Mouse (Mus musculus): ENCODE data around the gene Mbd5. TPM values are rescaled to one million over a fixed set of nuclear protein-coding genes. Genes with fewer than 3 reads are reported as not detected.

Gene Mbd5
- polyA plus RNA-seq, 1 experiment, result 3.4 TPM

DNA sequence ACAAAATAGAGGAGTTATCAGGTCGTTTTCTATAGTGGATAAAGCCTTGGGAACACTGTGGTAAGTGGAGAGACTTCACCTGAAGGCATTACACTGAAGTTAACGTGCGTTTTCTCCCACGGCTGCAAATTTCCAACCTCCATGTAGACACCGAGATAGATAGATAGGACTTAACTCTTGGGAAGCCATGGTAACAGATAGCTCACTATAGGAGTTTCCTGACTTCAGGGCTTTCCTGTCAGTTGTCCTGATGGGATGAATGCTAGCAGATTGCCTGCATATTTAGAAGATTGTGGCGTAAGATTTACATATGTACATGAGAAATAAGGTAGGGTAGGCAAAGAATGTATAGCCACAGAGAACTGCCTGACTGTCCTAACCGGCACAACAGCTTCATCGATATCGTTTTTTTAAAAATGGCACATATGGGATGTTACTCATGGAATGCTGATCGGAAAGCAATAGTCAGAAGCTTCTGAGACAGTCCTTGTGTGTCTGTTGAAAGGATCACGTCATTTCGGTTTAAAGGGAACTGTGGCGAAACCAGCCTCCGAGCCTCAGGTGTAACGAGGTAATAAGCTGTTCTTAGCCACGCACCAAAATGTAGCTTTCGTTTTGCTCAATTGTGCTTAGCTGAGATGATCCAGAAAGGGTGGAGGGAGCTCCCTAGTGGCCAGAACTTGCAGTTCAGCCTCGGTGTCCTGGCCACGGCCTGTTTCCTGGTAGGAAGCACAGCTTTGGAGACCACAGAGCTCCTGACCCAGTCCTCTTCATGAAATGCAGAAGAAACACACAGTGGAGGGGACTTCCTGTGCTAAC, 363.5 kb downstream of the Mbd5 start:
- 21% methylated on average over 19 of the region's 19 CpGs for WGBS
- DNase-seq (ENCODE audit: low read depth, low spot score), result peak; percentile 59

DNA sequence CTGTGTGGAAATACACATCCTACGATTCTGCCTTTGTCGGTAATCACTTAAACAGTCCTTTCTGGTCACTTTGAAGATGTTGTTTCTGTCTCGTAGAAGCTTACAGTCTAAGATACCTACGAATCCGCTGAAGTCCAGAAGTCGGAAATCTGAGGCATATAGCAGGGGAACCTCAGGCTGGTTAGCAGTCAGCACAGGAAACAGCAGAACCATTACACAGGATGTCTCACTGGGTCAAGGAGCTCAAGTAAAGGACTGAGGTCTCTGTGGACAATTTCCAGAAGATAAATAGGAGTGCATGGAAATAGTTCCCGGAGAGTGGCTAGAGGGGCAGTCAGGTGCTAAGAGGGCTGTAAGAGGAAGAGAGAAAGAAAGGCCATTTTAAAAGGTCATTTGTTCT, 384.3 kb downstream of the Mbd5 start:
- WGBS, result 94% methylated on average over 7 of the region's 7 CpGs
- DNase-seq (ENCODE audit: low read depth, low spot score), result no peak

DNA sequence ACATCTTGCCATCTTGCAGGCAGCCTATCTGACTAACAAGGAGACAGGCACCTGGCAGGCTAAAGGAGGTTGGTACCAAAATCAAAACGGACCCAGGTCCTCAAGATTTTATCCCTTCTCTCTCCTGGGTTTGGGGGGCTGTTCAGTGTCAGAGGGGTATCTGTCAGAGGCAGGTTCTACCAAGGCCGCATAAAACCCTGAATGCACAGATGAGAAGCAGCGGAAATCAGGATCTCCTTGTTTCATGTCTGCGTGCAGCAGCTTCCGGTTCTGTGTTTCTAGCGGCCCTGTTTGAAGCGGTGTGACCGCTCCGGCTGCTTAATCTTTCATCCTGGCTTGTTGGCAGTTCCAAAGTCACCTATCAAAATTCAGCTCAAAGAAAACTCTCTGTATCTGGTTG, 386.0 kb downstream of the Mbd5 start:
- 90% methylated on average over 9 of the region's 9 CpGs for WGBS
- no peak for DNase-seq (ENCODE audit: low read depth, low spot score)

DNA sequence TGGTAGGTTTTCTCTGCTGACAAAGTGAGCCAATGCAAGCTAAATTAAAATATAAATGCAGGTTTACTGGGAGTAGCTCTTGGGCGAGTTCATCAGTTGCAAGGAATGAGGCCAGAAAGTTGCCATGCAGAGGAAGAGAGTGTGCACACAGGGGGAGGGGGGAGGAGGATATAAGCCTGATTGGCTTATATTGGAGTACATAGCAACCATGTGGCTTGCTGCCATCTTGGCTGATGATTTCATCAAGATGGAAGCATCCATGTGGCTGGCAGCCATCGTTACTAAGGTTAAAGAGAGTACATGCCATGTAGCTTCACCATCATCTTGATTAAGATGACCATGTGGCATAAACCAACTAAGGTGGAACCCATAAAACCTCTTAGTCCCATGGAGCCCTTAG, 395.0 kb downstream of the Mbd5 start:
- 84% methylated on average over 2 of the region's 2 CpGs for WGBS
- no peak for DNase-seq (ENCODE audit: low read depth, low spot score)

DNA sequence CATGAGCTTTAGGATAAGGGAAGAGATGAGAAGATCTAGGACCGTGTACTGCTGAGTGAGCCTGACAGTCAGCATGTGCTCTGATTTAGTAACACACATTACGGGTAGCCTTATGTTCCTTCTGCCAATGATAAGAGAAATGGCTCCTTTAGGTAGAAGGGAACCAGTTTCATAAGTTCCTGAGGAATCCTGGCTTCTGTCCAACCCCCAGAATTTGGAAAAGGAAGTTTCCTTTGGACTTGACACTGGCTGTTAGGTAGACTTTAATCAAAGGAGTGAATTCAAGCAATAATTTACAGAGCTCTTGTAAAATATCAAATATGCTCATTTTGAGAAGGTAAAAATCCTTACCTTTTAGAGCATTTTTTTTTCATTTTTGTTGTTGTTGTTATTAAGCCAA, 396.5 kb downstream of the Mbd5 start:
- WGBS, result 35% methylated on average over 2 of the region's 2 CpGs
- DNase-seq (ENCODE audit: low read depth, low spot score), result no peak

DNA sequence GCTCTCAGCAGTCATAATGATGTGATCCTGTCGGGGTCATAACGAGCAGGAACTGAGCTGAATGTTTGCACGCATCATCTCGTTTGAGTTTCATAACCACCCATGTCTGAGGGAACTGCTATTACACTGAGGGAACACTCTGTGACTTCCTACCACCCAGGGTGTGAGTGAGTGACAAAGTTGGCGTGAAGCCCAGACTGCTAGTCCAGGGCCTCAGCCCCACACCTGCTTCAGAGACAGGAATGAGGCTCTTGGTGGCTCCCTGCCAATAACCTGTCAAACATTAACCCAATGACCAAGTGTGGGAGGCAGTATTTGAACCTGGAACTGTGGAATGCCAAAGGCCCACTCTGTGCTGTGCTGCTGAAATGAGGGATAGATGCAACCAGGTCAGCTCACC, 400.5 kb downstream of the Mbd5 start:
- DNase-seq (ENCODE audit: low read depth, low spot score), result peak; percentile 92
- 13% methylated on average over 5 of the region's 5 CpGs for WGBS

DNA sequence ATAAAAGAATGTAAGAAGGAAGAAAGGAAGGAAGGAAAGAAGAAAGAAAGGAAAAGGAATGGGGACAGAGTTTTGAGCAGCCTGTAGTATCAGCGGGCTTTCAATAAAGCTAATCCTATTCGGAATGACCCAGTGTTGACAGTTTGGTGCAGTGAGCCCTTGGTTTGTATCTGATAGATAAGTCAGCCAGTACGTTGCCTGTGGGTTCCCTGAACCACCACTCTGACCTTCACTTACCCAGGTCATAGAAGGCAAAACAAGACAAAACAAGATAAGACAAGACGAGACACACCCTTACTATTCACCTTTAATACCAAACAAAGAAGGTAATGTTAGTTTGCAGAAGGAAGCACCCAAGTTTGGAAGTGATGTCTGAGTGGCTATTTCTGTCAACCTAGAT, 401.5 kb downstream of the Mbd5 start:
- DNase-seq (ENCODE audit: low read depth, low spot score), result no peak
- 67% methylated on average over 4 of the region's 4 CpGs for WGBS

DNA sequence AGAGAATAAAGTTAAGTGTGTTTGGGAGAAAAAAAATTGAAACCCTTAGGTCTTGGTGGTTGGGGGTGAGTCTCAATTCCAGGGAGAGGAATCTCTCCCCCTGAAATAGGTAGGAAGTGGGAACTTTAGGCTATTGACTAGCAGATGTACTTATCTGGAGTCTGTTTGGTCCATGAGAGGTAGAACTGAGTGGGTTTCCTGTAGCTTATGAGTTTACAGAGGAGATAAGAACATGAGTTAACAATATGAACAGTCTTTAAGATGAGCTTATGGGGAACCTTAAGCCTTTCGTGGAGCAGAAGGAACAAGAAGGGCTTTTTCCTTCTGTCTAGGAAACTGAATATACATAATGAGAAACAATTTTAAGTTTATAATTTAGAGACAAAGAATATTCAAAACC, 404.8 kb downstream of the Mbd5 start:
- WGBS, result 72% methylated on average over 1 of the region's 1 CpGs
- no peak for DNase-seq (ENCODE audit: low read depth, low spot score)

DNA sequence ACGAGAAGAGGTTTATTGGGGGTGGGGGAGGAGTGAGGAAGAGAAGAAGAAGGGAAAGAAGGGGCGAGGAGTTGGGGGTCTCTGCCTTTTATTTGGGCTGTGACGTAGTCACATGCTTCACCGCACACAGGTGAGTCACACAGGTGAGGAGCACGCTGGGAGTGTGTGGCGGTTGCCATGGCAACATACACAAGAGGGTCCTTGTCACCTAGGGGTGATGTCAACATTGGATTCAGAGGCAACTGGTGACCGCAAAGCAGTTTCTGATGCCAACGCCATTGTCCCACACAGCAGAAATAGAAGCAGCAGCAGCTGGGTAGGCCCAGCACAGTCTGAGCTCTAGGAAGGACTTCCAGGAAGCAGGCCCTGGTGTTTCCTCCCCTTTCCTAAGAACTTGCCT, 406.6 kb downstream of the Mbd5 start:
- DNase-seq (ENCODE audit: low read depth, low spot score), result no peak
- WGBS, result 90% methylated on average over 8 of the region's 8 CpGs

DNA sequence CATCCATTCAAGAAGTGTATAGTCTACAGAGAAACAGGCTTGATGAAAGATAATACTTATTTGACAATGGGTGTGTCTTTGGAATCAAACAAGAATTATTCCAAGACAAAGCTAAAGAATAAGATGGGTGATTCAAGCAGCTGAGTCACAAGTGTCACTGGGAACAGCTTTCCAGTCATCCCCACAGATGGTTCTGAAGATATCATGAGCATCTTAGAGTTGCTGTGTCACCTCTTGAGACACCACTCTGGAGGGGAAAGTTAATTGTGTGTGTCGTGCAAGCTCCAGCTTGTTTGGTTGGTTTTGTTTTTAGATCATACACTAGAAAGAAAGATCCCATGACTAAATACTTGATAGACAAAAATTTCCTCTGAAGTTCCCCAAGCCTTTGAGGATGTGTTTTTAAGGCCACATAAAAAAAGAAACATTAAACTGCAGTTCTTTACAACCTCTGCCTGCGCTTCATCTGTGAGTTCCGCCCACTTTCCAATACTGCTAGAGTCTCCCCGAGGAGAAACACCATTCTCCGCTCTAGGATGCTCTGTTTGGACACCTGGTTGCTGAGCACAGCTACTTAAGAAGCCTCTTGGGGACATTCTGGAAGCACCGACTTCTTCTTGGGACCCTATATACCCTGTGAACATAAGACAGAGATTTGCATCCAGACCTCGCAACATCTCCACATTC, 409.0 kb downstream of the Mbd5 start:
- no peak for DNase-seq (ENCODE audit: low read depth, low spot score)
- WGBS, result 66% methylated on average over 7 of the region's 7 CpGs

DNA sequence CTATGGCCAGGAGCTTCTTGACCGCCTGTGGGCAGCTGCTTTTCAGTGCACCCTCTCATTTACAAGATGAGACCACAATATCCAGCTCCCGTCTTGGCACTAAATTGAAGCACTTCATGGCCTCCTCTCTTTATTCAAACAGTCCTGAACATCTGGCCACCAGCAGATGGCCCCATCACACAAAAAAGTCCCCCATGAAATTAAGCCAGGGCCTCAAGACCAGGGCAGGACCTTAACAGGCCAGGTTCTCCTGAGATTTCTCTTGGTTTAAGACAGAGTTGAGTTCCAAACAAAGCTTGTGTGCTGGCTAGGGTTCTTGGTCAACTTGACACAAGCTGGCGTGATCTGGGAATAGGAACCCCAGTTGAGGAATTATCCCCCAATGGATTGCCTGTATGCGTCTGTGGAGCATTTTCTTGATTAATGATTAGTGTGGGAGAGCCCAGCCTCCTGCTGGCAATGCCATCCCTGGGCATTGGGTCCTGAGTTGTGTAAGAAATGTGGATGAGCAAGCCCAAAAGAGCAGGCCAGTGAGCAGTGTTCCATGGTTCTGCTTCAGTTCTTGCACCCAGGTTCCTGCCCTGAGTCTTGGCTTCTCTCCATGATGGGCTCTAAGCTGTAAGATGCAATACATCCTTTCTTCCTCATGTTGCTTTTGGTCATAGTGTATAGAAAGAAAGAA, 409.7 kb downstream of the Mbd5 start:
- DNase-seq (ENCODE audit: low read depth, low spot score), result no peak
- WGBS, result 71% methylated on average over 4 of the region's 4 CpGs

DNA sequence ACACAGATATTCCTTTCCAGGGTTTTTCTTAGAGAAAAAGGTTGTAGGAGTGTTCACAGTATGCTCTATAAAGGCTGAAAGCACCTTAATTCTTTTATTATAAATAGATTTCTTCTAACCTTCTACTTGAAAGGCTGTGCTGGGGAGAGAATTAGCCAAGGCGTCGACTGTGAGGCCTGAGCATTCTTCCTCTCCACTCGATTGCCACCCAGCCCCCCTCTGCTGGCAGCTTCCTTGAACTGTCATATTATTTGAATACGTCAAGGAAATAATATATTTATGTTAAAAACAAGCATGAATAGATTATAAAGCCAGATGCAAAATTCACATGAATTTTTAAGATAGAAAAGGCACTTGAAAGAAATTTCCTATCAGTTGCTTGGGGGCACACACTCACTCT, 410.4 kb downstream of the Mbd5 start:
- DNase-seq (ENCODE audit: low read depth, low spot score), result no peak
- 36% methylated on average over 4 of the region's 4 CpGs for WGBS

DNA sequence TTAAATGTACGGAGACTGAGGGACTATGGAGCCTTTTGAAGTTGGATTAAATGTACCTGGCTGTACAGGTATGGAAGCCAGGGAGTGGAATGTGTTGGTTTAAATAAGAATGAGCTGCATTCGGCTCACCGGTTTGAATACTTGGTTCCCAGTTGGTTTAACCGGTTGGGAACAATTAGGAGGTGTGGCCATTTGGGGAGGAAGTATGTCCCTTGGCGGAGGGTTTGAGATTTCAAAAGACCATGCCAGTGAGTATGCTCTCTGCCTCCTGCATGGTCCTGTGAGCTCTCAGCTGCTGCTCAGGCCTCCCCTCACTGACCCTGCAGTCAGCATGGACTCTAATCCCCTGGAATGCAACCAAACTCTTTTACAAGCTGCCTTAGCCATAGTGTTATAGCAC, 415.2 kb downstream of the Mbd5 start:
- no peak for DNase-seq (ENCODE audit: low read depth, low spot score)
- WGBS, result 63% methylated on average over 5 of the region's 5 CpGs

DNA sequence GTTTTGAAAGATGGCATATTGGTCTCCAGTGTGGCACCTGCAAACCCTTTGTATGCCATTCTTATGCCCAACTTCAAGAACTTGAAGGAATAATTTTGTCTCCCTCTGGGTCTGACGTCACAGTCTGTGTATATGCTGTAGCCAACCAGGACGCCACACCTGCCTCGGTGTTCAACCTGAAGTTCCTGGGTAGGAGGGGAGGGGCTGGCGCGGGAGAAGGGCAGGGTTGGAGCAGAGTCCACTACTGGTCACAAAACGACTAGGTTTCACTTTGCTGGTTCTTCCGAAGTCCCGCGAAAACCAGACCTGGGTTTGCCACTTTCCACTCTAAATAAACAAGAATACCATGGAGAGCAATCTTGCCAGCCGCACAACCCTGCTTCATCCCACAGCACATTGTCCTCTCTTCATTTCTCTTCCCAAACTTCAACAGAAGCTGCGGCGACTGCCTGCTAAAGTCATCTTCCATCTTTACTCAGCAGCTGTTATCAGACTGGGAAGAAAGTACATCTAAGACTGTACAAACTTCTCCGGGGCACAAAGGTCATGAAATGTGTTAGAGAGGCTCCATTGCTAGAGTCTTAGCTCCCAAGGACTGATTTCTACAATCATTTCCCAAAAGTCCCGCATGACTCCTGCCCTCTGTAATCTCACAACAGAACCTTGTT, 417.7 kb downstream of the Mbd5 start:
- 46% methylated on average over 14 of the region's 14 CpGs for WGBS
- peak; percentile 43 for DNase-seq (ENCODE audit: low read depth, low spot score)

DNA sequence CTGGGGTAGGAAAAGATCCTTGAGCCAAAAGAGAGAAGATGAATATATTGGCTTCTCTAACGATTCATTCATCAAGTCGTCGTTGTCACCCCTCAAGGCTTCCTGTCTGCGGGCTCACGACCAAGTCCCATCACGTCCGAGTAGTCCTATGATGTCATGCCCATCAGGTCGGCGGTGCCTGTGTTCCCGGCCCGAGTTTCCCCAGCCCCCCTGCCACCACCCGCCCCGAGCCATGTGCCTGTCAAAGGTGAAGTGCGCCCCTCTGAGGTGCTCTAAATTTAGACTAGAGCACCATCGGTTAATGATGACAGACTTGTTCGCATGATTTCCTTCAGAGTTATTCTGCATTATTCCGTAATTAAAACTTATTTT, 418.2 kb downstream of the Mbd5 start:
- WGBS, result 67% methylated on average over 17 of the region's 17 CpGs
- DNase-seq (ENCODE audit: low read depth, low spot score), result no peak

DNA sequence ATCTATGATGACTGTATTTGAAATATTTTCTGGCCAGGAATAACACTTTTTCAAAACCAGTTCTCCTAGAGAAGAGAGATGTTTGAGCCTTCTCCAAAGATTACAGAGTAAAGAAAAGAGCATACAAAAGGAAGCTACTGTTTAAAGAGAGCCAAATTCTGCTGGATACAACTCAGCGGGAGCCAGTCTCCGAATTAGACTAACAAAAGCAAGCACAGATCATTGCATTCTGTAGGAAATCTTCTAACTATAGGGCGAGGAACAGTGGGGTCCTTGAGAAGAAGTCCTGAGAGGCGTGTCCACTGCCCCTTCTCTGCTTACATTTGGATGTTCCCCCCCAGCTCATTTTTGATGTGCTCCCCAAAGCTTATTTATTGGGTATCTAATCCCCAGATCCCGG, 422.3 kb downstream of the Mbd5 start:
- WGBS, result 74% methylated on average over 5 of the region's 5 CpGs
- no peak for DNase-seq (ENCODE audit: low read depth, low spot score)

DNA sequence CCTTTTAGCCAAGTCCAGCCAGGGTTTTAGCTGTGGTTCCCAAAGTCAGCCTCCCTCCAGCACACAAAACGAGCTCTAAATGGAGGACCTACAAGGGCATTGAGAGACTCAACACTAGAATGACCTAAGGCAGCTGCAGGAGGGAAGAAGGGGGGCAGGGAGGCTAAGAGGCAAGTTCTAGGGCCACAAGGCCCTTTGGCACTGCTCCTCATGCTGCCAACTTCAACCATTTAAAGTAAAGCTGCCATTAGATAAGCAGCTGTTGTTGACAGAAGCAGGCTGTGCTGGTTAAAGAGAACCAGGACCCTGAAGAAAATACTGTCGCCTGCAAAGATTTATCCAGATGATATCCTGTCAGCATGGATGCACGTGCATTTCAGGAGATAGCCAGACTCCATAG, 423.3 kb downstream of the Mbd5 start:
- 46% methylated on average over 3 of the region's 3 CpGs for WGBS
- no peak for DNase-seq (ENCODE audit: low read depth, low spot score)
